Mouse (Mus musculus) spleen, postnatal 14 days (tissue): ENCODE data around the gene Adtrp.

ENCODE experiments used
- DNase-seq, 2 experiments: peaks; one replicate each; pipeline ENCODE4 v3.0.0; 2021 to 2022; ENCODE audit warnings: low spot score in 2 of 2

The Adtrp gene

GRCm38 (mm10) chr13:41828296-41828754, 19.2 kb downstream of the Adtrp start:
- DNase-seq = no peak

DNA sequence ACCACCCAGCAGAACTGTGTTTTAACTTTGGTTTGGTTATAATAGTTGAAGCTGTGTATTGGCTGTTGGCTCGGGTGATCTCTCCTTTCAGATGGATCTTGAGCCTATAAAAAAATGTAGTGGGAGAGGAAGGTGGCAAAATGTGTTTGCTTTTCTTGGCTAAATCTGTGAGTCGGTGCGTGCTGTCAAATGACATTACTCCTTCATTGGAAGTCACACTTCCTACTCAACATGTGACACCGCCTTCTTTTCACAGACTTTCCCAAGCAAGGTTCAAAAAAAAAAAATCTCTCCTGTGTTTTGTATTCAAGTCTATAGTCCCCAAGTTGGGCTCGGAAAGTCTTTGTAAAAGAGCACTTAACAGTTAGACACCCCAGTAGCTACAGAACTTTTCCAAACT, 19.9 kb downstream of the Adtrp start:
- DNase-seq = no peak

- no peak for DNase-seq
These were observed 22.0 kb downstream of the Adtrp start for GRCm38 (mm10) chr13:41825379-41825966.

DNA sequence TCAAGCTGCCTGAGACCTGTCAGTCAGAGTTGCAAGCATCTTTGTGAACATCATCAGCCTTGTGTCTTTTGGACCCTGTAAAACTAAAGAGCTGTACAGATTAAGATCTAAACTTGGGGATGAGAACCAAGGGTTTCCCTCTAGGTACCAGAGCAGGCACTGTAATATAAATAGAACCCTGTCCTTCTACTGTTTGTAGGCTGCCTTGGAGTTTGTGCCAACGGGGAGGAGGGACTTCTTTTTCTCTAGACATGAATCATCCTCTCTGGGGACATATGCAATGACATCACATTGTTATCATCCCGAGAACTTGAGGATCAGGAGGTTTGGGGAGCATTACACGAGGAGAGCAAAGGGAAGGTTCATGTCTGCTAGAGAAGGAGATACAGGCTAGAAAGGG, 24.4 kb downstream of the Adtrp start:
- DNase-seq = no peak

DNA sequence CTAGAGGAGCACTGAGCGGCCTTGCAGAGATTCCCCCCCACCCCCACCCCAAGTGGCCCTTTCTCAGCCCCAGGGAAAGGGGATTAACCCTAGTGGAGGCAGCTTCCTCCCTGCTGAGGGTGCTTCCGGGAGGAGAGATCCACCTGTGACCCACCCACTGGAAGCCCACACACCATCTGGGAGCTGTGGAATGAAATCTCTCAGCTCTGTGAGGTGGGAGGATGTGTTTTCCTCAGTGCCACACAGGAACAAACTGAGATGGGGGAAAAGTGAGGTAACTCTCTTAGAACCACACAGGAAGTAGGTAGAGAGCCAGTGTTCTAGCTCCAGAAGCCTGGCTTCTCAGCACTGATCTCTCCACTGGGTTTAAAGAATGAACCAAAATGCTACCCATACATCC, 24.9 kb downstream of the Adtrp start:
- no peak for DNase-seq

- DNase-seq = no peak
These were observed 25.4 kb downstream of the Adtrp start for GRCm38 (mm10) chr13:41822091-41822490.

- no peak for DNase-seq
These were observed 26.5 kb downstream of the Adtrp start for GRCm38 (mm10) chr13:41820947-41821346.

GRCm38 (mm10) chr13:41819918-41820317, 27.6 kb downstream of the Adtrp start:
- no peak for DNase-seq

DNA sequence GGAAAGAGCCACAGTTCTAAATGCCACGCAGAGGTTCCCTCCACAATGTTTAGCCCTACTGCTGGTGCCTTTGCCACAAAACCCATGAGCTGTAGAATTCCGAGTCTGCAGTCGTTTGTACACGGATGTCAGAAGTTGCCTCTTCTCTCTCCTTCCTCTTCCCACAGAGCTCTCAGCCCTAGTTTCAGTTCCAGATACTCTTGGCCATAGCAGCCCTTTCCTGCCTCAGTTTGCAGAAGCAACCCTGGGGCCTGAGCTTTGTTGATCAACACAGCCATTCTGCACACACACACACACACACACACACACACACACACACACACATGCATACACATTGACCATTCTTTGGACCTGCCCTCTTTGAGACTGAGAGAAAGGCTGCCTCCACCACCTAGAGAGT, 28.0 kb downstream of the Adtrp start:
- no peak for DNase-seq

GRCm38 (mm10) chr13:41817583-41817982, 29.9 kb downstream of the Adtrp start:
- DNase-seq = no peak

DNA sequence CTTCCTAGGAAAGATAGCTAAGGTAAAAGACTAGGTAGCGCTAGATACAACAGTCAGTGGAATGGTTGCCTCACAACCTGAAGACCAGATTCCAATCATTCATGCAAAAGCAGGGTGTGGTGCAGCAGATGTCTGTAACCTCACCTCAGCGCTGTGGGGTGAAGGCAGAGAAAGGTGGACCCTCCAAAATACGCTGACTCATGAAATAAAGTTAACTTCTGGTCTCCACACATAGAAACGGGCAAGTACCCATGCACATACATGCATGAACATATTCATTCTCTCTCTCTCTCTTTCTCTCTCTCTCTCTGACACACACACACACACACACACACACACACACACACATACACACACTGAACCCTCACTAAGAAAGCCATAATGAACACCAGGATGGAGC, 30.8 kb downstream of the Adtrp start:
- no peak for DNase-seq

DNA sequence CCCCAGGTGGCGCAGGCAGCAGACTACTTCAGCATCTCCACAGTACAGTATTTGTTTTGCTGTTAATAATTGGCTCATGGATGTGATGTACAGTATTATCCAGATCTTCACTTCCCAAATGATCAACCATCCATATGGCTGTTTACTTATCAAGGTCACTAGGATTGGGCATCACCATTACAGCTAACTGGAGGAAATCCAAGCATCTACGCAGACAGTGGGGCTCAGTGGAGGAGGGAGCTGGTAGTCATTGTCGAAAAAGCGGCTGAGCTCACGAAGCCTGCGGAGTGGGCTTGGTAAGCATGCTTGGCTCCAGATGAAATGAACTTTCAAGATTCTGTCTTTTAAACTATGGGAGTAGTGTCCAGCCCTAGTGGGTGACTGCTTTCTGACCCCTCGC, 36.7 kb downstream of the Adtrp start:
- no peak for DNase-seq

- no peak for DNase-seq
These were observed 39.7 kb downstream of the Adtrp start for GRCm38 (mm10) chr13:41807815-41808214.

- no peak for DNase-seq
These were observed 40.2 kb downstream of the Adtrp start for GRCm38 (mm10) chr13:41807300-41807699.

DNA sequence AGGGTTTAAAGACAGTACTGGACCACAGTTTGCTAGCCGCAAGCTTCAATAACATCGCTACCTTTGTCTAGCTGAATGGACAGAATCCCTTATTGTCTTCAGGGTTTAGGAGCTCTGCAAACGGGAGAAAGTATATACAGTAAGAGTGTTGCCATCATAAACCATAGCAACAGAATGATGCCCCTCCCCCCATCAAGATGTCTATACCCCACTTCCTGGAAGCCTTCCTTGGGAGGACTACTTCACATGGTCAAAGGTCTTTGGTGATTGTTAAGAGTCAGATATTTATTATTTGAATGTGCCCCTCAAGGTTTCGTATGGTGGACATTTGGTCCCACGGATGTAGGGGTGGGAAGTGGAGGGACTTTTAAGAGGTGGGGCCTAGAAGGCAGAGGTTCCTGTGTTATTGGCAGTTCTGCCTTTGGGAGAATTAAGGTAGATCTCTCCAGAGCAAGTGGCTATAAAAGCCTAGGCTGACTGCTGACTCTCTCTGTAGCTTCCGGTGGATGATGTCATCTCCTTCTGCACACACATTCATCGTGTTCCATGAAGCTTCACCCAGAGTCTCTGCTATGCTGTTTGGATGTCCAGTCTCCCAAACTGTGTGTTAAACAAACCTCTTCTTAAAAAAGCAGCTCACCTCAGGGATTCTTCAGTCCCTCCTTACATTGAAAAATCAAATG, 42.2 kb downstream of the Adtrp start:
- no peak for DNase-seq

DNA sequence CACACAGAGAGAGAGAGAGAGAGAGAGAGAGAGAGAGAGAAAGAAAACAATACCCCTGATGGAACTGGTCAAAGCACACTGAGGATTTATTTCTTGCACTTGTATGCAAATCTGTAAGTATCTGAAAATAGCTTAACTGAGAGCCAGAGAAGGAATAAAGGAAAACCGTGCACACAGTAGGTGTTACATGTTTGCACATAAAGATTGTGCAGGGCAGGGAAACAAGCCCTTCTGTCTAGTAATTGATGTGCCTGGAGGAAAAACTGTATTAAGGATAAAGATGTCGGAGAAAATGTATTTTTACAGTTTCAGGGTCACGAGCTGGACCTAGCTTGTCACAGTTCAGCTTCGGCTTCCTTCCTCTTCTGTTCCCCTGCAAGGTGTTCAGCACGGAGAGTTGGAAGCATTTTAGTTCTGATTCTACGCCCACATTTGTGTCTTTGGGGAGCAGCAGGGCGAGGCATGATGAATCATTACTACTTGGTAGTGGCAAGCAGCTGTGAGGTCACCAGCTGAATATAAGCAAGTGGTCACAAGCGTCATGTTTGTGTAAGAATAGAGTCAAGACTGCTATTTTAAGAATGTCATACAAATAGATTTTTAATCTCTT, 43.7 kb downstream of the Adtrp start:
- DNase-seq = no peak

- DNase-seq = no peak
These were observed 46.3 kb downstream of the Adtrp start for GRCm38 (mm10) chr13:41801177-41801636.

DNA sequence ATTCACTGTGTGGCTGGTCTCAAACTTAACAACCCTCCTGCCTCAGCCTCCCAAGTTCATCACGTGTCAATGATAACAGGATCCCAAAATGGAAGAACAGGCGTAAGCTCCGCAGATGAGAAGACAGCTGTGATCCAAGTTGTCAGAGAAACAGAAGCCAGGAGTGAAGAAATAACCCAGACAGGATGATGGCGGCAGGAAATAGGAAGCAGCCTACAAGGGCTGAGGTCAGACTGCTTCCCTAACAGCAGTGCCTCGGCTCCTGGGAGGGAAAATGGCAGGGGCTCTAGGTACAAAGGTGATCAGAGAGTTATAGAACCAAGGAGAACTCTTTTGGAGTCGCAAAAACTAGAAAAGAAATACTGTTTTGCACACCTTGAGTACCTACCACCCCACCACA, 54.6 kb downstream of the Adtrp start:
- DNase-seq = no peak

DNA sequence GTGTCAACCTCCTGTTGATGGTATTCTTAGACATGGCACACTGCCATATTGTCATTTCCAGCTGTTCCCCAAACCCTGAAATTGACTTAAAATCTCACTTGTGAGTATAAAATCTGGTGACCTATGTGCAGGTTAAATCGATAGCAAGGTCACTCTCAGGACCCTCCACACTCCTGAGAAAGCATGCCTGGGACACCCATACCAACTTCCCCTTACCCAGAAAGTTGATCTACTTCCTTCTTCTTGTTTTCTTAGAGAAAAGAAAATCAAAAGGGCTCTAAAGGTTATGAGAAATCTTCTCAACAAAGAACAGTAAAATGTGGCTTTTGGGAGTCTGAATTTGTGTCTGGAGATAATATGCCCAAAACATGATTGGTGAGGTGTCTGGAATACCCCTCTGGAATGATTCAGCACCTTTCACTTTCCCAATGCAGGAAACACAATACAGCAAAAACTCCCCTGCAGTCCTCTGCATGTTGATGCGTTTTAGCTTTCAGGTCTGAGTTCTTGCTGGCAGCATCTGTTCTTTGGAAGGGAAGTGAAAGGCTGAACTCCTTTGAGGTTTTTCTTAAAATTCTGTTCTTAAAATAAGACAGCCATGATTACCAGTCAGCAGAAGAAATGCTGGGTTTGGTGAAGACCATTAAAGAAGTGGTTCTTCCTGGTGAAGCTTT, 59.5 kb downstream of the Adtrp start:
- DNase-seq = no peak

GRCm38 (mm10) chr13:41786640-41787039, 60.8 kb downstream of the Adtrp start:
- DNase-seq = no peak

GRCm38 (mm10) chr13:41784889-41785701, 62.4 kb downstream of the Adtrp start:
- DNase-seq = no peak

- no peak for DNase-seq
These were observed 67.2 kb downstream of the Adtrp start for GRCm38 (mm10) chr13:41780296-41780695.
